Mouse (Mus musculus) fat pad, adult 2 months (tissue): ENCODE data around the gene Gm49711.

Experiments
- DNase-seq: peaks from one replicate; pipeline ENCODE4 v3.0.0-alpha.2; 2011; ENCODE audit warnings: low read depth, low spot score; ENCODE audit errors: extremely low read depth

Gm49711 gene

GRCm38 (mm10) chr16:92117337-92118209, 59.5 kb downstream of the Gm49711 start:
- no peak for DNase-seq

GRCm38 (mm10) chr16:92119013-92119515, 60.9 kb downstream of the Gm49711 start:
- DNase-seq, result no peak

- DNase-seq, result no peak
Observed at GRCm38 (mm10) chr16:92120899-92121531, 62.9 kb downstream of the Gm49711 start.

DNA sequence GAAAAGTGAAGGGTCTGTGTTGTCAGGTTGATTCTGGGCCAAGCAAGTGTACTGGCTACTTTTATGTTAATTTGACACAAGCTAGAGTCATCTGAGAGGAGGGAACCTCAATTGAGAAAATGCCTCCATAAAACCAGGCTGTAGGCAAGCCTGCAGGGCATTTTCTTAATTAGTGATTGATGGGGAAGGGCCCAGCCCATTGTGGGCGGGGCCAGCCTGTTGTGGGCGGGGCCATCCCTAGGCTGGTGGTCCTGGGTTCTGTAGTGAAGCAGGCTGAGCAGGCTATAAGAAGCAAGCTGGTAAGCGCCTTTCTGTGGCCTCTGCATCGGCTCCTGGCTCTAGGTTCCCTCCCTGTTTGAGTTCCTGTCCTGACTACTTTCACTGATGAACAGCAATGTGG, 69.1 kb downstream of the Gm49711 start:
- DNase-seq, result no peak

GRCm38 (mm10) chr16:92127666-92128065, 69.5 kb downstream of the Gm49711 start:
- no peak for DNase-seq

- no peak for DNase-seq
Observed at GRCm38 (mm10) chr16:92129843-92130242, 71.7 kb downstream of the Gm49711 start.

- peak; percentile 58 for DNase-seq
Observed at GRCm38 (mm10) chr16:92132511-92132910, 74.4 kb downstream of the Gm49711 start.

DNA sequence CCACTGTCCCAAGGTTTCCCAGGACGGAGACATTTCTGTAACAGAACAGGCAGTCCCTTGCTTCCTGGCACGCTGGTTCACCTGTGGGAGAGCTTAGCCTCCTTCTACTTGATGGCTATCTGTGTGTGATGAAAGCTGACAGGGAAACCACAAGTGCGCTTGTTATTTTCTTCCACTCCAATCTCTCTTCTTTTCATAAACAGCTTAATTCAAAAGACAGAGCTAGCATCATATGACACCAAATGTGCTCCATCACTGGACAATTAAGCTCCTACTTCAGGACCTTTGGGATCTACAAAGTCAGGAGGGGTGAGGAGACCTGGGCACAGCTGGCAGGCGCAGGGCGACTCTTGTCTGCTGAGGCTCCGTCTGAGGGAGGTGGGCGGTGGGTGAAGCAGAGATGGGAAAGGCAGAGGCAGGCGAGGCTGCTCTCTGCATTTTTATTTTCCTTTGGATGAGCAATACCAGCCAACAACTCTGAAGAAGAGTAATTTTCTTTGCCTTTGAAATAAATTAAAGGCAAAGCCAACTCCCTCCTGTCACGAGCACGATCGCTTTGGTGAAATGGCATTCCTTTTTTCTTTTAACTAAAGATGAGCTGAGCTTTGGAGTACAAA, 76.1 kb downstream of the Gm49711 start:
- no peak for DNase-seq

DNA sequence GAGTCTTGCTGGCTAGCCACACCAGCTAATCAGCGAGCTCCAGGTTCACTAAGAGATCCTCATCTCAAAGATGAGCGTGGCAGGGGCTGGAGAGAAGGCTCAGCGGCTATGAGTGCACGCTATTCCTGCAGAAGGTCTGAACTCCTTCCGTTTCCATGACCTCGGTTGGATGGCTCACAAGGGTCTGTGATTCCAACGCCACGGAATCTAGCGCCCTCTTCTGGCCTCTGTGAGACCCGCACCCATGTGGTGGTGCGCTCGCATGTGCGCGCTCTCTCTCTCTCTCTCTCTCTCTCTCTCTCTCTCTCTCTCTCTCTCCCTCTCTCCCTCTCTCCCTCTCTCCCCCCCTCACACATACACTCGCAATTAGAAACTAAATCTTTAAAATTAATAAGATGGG, 78.2 kb downstream of the Gm49711 start:
- no peak for DNase-seq

DNA sequence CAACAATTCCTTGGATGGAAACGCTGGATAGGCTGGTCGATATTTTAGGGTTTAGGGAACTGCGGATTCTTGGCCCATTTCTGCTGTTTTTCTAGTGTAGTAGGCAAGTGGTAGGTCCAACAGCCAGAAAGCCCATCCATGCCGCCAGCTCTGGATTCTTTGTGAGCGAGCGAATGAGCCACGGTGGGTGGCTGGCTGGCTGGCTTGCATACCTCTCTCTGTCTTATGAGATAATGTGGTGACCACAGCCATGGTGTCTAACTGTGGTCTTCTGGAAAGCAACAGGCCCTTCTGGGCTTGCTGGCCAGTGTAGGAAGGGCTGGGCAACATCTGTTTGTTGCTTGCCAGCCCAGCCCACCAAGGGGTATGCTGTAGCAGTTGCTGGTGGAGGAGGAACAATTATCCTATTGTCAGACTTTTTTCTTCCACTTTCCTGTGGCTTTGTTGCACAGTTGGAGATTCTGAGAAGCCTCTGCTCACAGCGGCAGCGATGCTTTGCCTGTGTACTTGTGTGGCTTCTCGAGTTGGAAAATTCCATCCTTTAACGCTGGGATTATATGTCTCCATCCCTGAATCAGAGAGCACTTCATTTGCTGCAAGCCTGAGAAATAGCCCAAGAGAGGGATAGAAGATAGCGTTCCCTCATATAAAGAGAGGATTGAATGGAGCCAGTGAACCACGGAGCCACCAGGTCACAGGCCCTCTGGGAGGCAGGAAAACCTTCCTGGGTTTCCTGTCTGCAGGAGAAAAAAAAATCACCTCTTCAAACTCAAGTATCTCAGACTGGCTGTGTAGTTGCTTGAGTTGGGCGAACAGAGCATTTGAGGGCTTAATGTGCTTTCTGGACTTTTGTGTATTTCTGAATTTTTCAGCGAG, 81.5 kb downstream of the Gm49711 start:
- no peak for DNase-seq

DNA sequence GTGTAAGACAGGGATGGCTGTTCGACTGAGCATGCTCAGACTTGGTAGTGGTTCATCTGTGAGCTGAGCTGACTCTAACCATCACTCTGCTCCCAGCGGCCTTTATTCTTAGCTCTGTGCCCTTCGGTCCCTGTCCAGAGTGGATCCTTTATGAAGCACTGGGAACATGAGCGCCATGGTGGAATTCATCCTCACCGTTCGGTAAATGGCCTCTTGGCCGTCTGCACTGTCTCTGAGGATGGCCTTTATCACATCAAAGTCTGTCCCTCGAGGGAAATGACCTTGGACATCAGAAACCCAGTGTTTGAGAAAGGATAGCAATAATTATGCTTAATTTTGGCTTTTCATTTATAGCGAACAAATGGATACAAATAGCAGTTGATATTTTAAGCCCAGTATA, 82.2 kb downstream of the Gm49711 start:
- no peak for DNase-seq

DNA sequence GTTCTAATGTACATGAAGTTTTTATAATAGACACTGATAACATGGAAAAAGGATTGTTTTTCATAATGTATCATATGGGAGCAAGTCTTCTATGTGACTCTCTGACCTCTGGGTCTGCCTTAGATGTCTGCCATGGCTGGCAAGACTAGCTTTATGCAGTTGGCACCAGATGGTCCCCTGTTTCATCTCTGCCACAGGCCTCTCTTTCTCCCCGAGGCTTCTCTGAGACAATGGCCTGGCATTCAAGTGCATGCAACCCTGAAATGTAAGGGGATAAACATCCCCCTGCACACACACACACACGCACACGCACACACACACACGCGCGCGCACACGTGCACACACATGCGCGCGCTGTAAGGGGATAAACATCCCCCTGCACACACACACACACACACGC, 82.9 kb downstream of the Gm49711 start:
- DNase-seq, result no peak

DNA sequence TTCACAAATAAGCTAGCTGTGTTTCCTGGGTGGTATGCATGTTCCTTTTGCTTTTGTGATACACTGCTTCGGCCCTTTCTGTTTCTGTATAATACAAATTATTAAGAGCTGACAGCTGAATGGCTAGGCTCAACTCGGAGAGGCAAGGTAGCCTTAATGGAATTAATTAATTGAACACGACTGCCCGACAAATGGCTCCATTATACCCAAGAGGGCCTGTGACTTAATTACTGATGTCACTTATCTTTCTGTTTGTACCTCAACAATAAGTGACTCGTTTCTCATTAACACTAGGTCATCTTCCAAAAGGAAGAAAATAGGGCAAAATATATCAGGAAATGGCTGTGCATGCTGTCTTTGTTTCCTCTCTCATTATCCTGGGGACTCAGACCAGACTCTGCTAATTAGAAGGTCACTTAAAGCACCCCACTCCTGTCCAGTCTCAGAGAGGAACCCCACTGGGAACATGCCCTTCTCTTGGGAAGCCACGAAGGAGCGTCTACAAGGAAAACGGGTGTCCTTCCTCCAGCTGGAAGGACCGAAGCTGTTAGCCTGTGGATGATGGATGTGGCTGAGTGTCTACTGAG, 84.4 kb downstream of the Gm49711 start:
- no peak for DNase-seq

DNA sequence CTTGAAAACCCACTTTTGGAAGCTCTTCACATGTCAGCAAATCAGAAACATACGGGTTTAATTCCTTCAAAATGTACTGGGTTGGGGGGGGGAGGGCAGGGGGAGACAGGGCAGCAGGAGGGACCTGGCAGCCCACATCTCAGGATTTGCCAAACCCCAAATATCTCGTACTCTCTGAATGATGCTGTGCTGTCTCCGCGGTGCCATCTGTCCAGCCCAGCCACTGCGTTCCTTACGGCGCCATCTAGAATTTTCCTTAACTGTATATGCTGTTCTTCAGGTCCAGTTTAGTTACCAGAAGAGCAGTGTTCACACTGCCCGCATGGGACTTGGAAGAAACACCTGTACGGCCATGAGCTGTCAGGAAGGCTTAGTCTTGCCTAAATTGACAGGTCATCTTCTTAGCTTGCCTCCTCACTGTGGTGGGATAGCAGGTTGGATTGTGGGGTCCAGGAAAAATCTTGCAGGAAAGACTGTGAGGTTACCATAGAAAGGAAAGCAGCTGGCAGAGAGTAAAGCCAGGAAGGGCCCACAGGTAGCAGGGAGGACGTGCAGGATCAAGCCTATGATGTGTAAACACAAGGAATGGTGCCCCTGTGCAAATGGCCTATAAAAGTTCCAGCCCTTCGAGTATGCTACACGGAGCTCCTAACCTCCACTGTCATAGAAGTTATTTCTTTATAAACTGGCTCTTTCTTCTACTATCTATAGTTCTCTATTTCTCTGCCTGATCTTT, 89.7 kb downstream of the Gm49711 start:
- no peak for DNase-seq

DNA sequence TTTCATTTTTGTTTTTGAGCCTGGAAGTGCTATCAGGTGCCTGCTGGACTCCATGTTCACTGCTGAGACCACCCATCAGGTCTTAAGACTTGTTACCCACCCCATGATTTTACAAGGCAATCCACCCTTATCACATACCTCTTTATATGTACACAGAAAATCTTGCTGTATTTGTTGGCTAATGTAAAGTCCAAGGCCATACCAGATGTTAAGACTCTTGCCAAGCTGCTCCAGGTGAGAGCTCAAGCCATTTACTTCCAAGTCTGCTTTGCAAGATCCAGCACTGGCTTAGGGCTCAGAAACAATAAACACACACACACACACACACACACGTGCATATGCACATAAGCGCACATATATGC, 90.2 kb downstream of the Gm49711 start:
- DNase-seq, result no peak

- no peak for DNase-seq
Observed at GRCm38 (mm10) chr16:92150975-92151374, 92.9 kb downstream of the Gm49711 start.

DNA sequence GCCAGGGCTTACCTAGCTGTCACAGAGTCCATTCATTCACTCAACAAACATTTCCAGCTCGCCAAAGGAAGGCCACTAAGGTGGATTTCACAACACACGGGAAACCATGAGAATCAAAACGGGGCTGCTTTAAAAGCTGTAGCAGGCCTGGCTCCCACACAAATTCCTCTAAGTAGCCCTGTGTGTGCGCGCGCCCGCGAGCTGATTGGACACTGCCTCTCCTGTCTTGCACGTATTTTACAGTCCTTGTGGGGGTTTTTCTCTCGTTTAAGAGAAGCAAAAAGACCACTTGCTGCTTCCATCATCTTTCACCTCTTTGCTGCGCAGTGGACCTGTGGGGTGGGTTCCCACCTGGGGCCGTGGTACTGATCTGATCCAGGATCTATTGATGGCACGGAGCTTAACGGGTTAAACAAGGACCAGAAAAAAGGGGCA, 99.9 kb downstream of the Gm49711 start:
- DNase-seq, result peak; percentile 68

DNA sequence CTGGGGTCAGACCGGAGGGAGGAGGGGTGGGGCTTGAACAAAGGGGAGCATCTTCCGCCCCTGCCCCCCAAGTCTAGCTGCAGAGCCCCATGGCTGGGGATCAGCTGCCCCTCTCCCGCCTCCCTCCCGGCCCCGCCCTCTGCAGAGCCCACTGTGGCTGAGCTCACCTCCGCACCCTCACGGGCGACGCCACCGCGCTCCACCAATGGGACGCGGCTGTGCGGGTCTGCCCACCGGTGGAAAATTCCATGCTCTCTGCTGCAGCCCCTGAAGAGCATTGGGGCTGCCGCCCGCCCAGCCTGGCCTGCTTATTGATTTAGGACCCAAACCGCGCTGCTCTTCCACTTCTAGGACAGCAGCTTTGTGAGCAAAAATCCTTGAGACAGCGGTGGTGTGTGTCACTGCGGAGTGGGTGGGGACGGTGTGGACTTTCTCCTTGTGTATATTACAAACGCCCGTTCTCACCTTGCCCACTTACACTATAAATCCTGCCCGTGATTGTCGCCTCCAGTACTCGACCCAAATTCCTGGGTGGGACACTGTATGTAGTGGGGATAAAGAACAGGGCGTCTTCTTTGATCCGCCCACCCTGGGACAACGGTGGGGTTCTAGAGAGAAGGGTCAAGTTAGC, 100.5 kb downstream of the Gm49711 start:
- no peak for DNase-seq

DNA sequence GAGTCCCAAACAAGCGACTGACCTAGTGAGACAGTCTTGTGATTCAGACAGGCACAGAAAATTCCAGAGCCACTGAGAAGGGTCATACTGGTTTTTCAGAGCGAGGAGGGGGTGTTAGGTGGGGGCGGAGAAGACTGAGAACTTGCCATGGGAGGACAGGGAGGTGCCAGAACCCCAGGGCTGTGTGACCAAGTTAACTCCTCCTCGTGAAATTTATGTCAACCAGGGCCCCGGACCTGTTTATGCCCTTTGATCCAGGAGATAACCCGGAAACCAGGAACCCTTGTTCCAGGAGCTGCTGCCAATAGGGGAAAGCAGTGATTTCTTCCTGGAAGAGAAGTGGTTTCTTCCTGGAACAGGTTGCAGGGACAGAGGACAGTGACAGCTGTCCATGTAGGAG, 101.0 kb downstream of the Gm49711 start:
- DNase-seq, result peak; percentile 63
